Mouse (Mus musculus) cerebellum, postnatal 10 days (tissue): ENCODE results near the gene Muc20.

Source experiments
- DNase-seq, 2 experiments: peaks; one replicate each; pipeline ENCODE4 v3.0.0; 2021; ENCODE audit warnings: mixed read lengths in 2 of 2

Gene Muc20

DNA sequence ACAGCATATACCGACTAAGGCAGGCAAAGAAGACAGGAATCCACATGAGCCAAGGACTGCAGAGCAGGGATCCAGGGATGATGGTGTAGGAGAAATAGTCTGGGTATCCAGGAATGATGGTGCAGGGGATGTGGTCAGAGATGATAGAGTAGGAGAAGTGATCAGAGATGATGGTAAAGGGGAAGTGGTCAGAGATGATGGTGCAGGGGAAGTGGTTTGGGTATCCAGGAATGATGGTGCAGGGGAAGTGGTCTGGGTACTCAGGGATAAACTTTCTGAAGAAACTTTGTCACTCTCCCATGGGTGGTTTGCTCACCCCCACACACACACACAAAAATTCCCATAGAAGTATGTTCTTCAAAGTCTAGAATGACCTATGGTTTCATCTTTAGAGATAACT lies 2.1 kb downstream of the Muc20 start:
- no peak for DNase-seq

DNA sequence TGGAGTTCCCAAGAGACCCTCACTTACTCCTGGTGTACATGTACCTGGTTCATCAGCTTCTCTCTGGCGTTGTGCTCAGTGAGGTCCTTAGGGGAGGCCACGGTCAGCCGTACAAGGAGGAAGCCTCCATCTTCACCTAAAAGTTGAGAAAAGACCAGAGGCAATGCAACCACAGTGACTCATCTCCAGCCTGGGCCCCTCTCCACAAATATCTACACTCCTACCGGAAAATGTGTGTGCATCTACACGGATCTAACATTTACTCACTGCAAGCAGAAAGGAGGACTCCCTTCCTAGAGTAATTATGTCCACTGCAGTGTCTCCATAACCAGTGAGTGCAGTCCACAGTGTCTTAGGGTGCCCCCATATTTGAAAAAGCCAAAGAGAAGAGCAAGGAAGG lies 7.2 kb downstream of the Muc20 start:
- no peak for DNase-seq

- peak; percentile 37 to 50 for DNase-seq
These were observed 12.4 kb downstream of the Muc20 start for GRCm38 (mm10) chr16:32784840-32785239.

GRCm38 (mm10) chr16:32783324-32784062 lies 13.7 kb downstream of the Muc20 start:
- no peak for DNase-seq

- DNase-seq = peak; percentile 26 to 50
These were observed 18.3 kb downstream of the Muc20 start for GRCm38 (mm10) chr16:32778956-32779355.

- no peak for DNase-seq
These were observed 20.6 kb downstream of the Muc20 start for GRCm38 (mm10) chr16:32776676-32777075.

GRCm38 (mm10) chr16:32766904-32767303 lies 30.3 kb downstream of the Muc20 start:
- DNase-seq = no peak

DNA sequence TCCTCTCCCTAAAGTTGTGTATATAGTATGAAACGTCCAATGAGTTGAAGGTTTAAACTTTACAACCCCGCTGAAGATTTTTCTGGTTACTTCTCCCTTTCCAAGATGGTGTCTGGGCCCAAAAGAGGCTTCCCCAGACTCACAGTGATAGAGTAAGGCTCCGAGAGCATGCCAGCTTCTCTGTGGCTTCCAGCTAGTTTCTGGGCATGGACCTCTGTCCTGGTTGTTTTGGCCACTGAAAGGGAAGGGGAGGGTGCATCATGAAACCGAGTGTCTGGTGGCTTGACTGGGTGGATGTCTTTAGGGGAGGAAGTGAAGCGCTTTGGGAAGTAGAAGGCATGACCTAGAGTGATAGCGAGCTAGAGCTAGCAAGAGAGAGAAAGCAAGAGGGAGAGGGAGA lies 32.3 kb downstream of the Muc20 start:
- DNase-seq = peak; percentile 42 to 62

- DNase-seq = no peak
These were observed 32.7 kb downstream of the Muc20 start for GRCm38 (mm10) chr16:32764550-32764949.

GRCm38 (mm10) chr16:32750242-32751127 lies 46.8 kb downstream of the Muc20 start:
- no peak for DNase-seq

- DNase-seq = no peak
These were observed 51.4 kb downstream of the Muc20 start for GRCm38 (mm10) chr16:32745852-32746251.

DNA sequence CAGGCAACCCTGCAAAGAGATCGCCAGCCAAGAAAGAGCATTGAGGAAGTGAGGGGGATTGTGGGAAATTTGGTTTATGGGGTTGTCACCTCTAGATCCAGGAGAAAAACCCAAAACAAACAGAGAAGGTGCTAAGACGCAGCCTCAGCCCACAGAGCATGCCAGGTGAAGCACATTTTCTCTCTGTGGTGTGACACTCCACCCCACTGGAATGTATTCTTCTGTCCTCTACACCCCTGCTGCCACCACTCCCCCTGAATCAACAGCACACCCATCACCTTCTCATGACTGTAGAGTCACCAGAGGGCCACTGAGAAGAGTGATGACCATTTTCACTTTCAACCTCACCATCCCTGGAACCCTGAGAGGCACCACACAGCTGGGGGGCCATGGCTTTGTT lies 54.5 kb downstream of the Muc20 start:
- no peak for DNase-seq

GRCm38 (mm10) chr16:32741366-32741765 lies 55.9 kb downstream of the Muc20 start:
- no peak for DNase-seq

DNA sequence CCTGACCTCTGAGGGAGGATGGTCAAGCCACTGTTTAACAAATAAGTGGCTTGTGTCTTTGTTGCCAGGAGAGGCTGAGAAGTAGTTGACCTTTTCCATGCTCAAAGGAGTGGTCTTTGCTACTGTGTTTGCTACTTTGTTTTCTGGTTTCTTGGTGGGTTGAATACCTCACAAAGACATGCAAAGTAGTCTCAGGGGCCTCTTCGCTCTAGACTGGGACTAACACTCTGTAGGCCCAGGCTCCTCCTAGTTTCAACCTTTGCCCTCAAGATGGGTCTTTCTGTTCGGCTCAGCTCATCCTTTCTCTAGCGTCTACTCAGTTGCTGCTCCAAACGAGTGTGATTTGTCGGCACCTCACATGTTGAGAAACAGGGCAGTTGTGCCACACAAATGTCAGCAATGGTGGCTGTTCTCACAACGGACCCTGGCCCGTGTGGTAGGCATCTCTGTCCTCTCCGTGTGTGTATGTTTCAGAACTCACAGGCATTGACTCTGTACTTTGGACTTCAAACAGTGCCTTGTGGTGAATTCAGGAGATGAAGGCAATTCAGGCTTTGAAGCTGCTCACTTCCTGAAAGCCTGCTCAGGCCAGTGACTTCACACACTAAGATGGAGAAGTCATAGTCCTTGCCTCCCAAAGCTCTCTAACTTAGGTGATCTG lies 57.1 kb downstream of the Muc20 start:
- DNase-seq = no peak

DNA sequence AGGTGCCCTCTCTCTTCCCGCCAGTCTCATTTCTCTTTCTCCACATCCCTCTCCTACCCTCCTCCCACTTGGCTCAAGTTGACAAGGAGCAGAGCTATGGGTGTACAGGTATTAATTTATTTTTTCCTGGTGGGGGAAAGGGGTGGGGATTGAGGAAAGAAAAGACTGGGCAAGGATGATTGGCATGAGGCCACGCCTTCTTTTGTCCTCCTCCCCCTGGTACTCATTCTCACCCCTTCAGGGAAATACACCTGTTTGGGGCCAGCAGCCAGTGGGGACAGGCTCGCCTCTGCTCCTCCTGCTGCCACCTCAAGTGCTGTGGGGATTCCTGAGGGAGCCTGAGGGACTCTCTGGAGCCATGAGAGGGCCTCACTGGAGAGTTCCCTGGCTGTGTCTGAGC lies 61.2 kb downstream of the Muc20 start:
- DNase-seq = no peak

GRCm38 (mm10) chr16:32735586-32735985 lies 61.6 kb downstream of the Muc20 start, which contains the start of gene Muc4:
Muc4 (plus strand) TSS chr16:32735886.
- no peak for DNase-seq

DNA sequence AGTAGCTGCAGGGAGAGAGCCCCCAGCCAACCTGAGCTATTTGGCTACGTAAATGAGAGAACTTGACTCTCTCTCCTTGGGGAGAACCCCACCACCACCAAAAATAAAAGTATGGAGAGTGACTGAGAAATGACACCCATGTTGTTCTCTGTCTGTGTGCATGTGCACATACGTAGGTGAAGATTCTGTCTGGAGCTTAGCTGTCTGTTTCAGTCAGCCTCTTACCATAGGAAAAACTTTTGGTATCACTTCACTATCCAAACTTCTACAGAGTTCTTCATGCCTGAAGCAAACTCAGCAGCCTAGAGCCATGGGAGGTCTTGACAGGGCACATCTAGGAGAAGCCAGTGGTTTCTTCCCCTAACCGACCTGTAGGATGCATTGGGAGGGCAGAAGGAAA lies 64.0 kb downstream of the Muc20 start:
- no peak for DNase-seq

- no peak for DNase-seq
These were observed 68.5 kb downstream of the Muc20 start for GRCm38 (mm10) chr16:32728730-32729129.

DNA sequence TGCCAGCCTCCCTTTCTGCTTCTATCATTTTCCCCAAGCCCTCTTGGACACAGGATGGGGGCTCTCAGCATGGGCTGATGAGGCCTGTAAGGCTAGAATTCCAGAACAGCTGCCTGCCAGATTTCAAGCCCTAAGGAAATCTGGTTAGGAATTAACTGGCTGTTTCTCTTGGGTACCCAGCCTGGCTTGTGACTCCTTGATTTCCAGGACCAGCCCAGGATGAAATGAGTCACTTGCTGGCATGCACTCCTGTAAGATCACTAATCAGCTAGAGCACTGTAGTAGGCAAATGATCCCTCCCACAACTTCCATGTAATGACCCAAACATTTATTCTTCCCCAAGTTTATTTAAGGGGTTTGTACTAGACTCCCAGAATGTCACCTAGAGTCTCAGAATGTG lies 69.0 kb downstream of the Muc20 start:
- DNase-seq = no peak
